In the genomic region with DNA sequence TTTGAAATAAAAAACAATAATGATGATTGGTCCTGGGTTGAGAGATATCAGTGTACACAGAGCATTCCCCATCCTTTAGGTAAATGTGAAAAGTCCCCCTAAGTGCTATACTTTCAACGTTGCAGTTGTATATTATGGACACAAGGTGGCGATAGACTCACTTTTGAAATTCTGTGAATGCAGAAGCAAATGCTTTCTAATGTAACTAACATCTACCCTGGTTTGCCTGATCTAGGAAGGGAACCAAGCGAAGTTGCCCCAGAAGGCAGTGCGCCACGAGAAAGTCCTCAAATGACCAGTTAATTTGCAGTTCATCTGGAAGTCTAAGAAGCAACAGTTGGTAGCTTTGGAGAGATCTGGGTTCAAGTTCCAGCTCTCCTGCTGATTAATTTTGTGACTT, we compare ENCODE assay signal across 9 mouse cellular contexts. TPM values are rescaled to one million over a fixed set of nuclear protein-coding genes. Genes with fewer than 3 reads are reported as not detected.
DNase-seq lines count a peak whose midpoint lies in the region; ATAC-seq and TF ChIP-seq lines count a peak whose summit lies in the region.
"Had no signal": no experiment of that assay in that cellular context is flagged by ENCODE, and none has a peak within 500 bp of the region (broad histone marks: within the 10 kb centered on the region; RNA-seq: fewer than 3 reads in every experiment).

No protein-coding gene starts in this region.

- peak; percentile 21 for DNase-seq in CD4-positive, CD25-positive, alpha-beta regulatory T cell, adult 2 months (ENCODE audit: low read depth, low spot score)
- peak; percentile 45 for DNase-seq in kidney, adult 2 months
- DNase-seq in lung, postnatal 10 days = peak; percentile 36
- DNase-seq in right cerebral cortex, postnatal 36 days (ENCODE audit: low spot score in 2 of 2) = no peak
- DNase-seq in ovary, postnatal 36 days (ENCODE audit: low spot score) = no peak

- H3K36me3 ChIP-seq in kidney, adult 2 months (ENCODE audit: control insufficient read depth, insufficient read depth, low read length) = no peaks in the 10 kb centered on the region
- H3K36me3 ChIP-seq in kidney, embryonic 15.5 days = no peaks in the 10 kb centered on the region

- peak; percentile 33 for TF ChIP-seq CTCF in kidney, adult 2 months (conservative IDR thresholded peaks at IDR 0.05; ENCODE audit: insufficient read depth, insufficient read length, low read depth, low read length)

- WGBS in kidney, adult 2 months = 26% methylated on average over 5 of the region's 5 CpGs
- WGBS in kidney, embryonic 15.5 days = 39% methylated on average over 5 of the region's 5 CpGs

- ATAC-seq in CD4-positive, CD25-positive, alpha-beta regulatory T cell, adult 4 months = no peak
- ATAC-seq in kidney, embryonic 15.5 days (replicated peaks; ENCODE audit: low FRiP score) = no peak
- peak; percentile 97 for ATAC-seq in common myeloid progenitor, adult 5-6 weeks (replicated peaks; ENCODE audit: low read depth, poor library complexity, severe bottlenecking)

- no peak overlapping the region for H3K27ac ChIP-seq in kidney, adult 2 months (ENCODE audit: insufficient read depth, low read depth, low read length)
- no peak overlapping the region for H3K27ac ChIP-seq in kidney, embryonic 15.5 days

- TF ChIP-seq POLR2A in kidney, adult 2 months (IDR thresholded peaks at IDR 0.05; ENCODE audit: low read depth, low read length) = no peak

- no peaks in the 10 kb centered on the region for H3K9me3 ChIP-seq in kidney, embryonic 15.5 days (replicated peaks)

- no peak overlapping the region for H3K4me3 ChIP-seq in kidney, adult 2 months (ENCODE audit: insufficient read depth, low read depth, low read length)
- H3K4me3 ChIP-seq in kidney, embryonic 15.5 days (replicated peaks) = no peak overlapping the region

- no peak overlapping the region for H3K9ac ChIP-seq in kidney, embryonic 15.5 days

- H3K4me2 ChIP-seq in kidney, embryonic 15.5 days = no peak overlapping the region

- H3K27me3 ChIP-seq in kidney, adult 2 months (replicated peaks; ENCODE audit: control insufficient read depth, insufficient read depth, low read length) = no peaks in the 10 kb centered on the region
- H3K27me3 ChIP-seq in kidney, embryonic 15.5 days = no peaks in the 10 kb centered on the region

- no peaks in the 10 kb centered on the region for H3K4me1 ChIP-seq in kidney, adult 2 months (ENCODE audit: control insufficient read depth, insufficient read depth, low read length)
- H3K4me1 ChIP-seq in kidney, embryonic 15.5 days = peaks cover 6% of the 10 kb centered on the region; the same call in 1 of the 2 replicates

RNA-seq across cellular contexts. Expression of gene Klrb1a, which starts 18.8 kb away (rescaled TPM):
- polyA plus RNA-seq in CD4-positive, CD25-positive, alpha-beta regulatory T cell, adult 4 months (2017; shearing (Covaris generic)) = not detected
- 0.20 and 0.35 TPM in 2 replicates for polyA plus RNA-seq in kidney, adult 2 months (2012; rRNA removed)
- polyA plus RNA-seq in kidney, embryonic 15.5 days (2015; fragmentation: Nextera tagmentation; extraction: Ambion mirVana) = 0.39 TPM in 1 of 2 replicates, not detected in the other
- not detected in 2 replicates for total RNA-seq in common myeloid progenitor, adult 5-6 weeks (2017)
- polyA plus RNA-seq: limb, embryonic 11.5 days had no signal

RNA-seq across cellular contexts. Expression of gene A2ml1, which starts 23.1 kb away (rescaled TPM):
- not detected for polyA plus RNA-seq in CD4-positive, CD25-positive, alpha-beta regulatory T cell, adult 4 months (2017; shearing (Covaris generic))
- polyA plus RNA-seq in kidney, adult 2 months (2012; rRNA removed) = not detected in 2 replicates
- 0.53 and 0.93 TPM in 2 replicates for polyA plus RNA-seq in kidney, embryonic 15.5 days (2015; fragmentation: Nextera tagmentation; extraction: Ambion mirVana)
- not detected in 2 replicates for total RNA-seq in common myeloid progenitor, adult 5-6 weeks (2017)
- polyA plus RNA-seq: limb, embryonic 11.5 days had no signal

RNA-seq across cellular contexts. Expression of gene Clec2h, which starts 57.7 kb away (rescaled TPM):
- not detected for polyA plus RNA-seq in CD4-positive, CD25-positive, alpha-beta regulatory T cell, adult 4 months (2017; shearing (Covaris generic))
- polyA plus RNA-seq in kidney, adult 2 months (2012; rRNA removed) = 43.8 and 53.2 TPM in 2 replicates
- polyA plus RNA-seq in kidney, embryonic 15.5 days (2015; fragmentation: Nextera tagmentation; extraction: Ambion mirVana) = 0.37 TPM in 1 of 2 replicates, not detected in the other
- total RNA-seq in common myeloid progenitor, adult 5-6 weeks (2017) = not detected in 2 replicates
- polyA plus RNA-seq: limb, embryonic 11.5 days had no signal

Comparison
In these comparisons a context has a peak if more than half of its experiments do, and no peak if none do; other contexts are left out.
1. RNA of gene Clec2h, which starts 57.7 kb away (polyA plus RNA-seq): 43.8 to 53.2 TPM in kidney, adult 2 months; 0.37 TPM in kidney, embryonic 15.5 days and not detected in CD4-positive, CD25-positive, alpha-beta regulatory T cell, adult 4 months; every median in the first group is over 10 times any median in the second.
2. DNase-seq: peak in CD4-positive, CD25-positive, alpha-beta regulatory T cell, adult 2 months (single experiment), kidney, adult 2 months (single experiment) and lung, postnatal 10 days (single experiment); none in right cerebral cortex, postnatal 36 days (0 of 2) and ovary, postnatal 36 days (single experiment).